Mouse (Mus musculus) lung, postnatal 0 days (tissue): ENCODE measurements at regions not wholly inside any gene's neighbourhood (a gene's known extent, or its start where the extent isn't known, plus 50 kb on each side); places are given as distances from the start of the nearest gene placed in this dataset.

ENCODE experiments used
- CTCF ChIP-seq: IDR thresholded peaks from 2 replicates; pipeline ENCODE4 v1.5.1; 2016; ENCODE audit warnings: antibody characterized with exemption, mild to moderate bottlenecking
- EP300 ChIP-seq: IDR thresholded peaks from 2 replicates; pipeline ENCODE4 v1.6.1; 2016; ENCODE audit warnings: antibody characterized with exemption, mild to moderate bottlenecking, control low read depth

GRCm38 (mm10) chr4:125290761-125291160 is 163.1 kb upstream of the Zc3h12a start:
- TF ChIP-seq CTCF = no peak
- no peak for TF ChIP-seq EP300
